Mouse (Mus musculus): ENCODE data around the gene Fam19a3. TPM values are rescaled to one million over a fixed set of nuclear protein-coding genes. Genes with fewer than 3 reads are reported as not detected.
"Not testable (repeated sequence)": the region's sequence is repeated elsewhere in the genome, so short reads cannot be mapped to it uniquely, and the experiment has no call there.

Fam19a3 gene
- 0.05 and 0.46 TPM in 2 replicates for polyA plus RNA-seq (2016; fragmentation: Nextera tagmentation; extraction: Ambion mirVana)

- peak within 1 kb of the TSS; percentile 23; the same call in 1 of the 2 replicates for H3K27ac ChIP-seq
- peak within 1 kb of the TSS; percentile 61 for H3K4me3 ChIP-seq
- under 1% methylated on average over 26 of the region's 26 CpGs for WGBS
- peaks cover 100% of the 10 kb centered on the region for H3K27me3 ChIP-seq (ENCODE audit: insufficient read depth, poor library complexity, severe bottlenecking)
- H3K4me1 ChIP-seq (replicated peaks) = peaks cover 25% of the 10 kb centered on the region
- H3K9me3 ChIP-seq = no peaks in the 10 kb centered on the region
- peak; percentile 33 for DNase-seq (ENCODE audit: low spot score)
- H3K36me3 ChIP-seq = no peaks in the 10 kb centered on the region
Measured at GRCm38 (mm10) chr3:104781471-104781903, at the start of gene Fam19a3. Gene Fam19a3, minus strand, starts transcription at chr3:104781840.

- no peak overlapping the region for H3K27ac ChIP-seq
- no peak overlapping the region for H3K4me3 ChIP-seq
- H3K9me3 ChIP-seq = no peaks in the 10 kb centered on the region
- H3K4me1 ChIP-seq (replicated peaks) = peaks cover 15% of the 10 kb centered on the region
- H3K36me3 ChIP-seq = peaks cover 44% of the 10 kb centered on the region
- no peak for DNase-seq (ENCODE audit: low spot score)
- WGBS = 93% methylated on average over 3 of the region's 3 CpGs
- no peaks in the 10 kb centered on the region for H3K27me3 ChIP-seq (ENCODE audit: insufficient read depth, poor library complexity, severe bottlenecking)
Measured at GRCm38 (mm10) chr3:104822413-104822812, 40.8 kb upstream of the Fam19a3 start.

GRCm38 (mm10) chr3:104820426-104820825 is 38.8 kb upstream of the Fam19a3 start:
- H3K27ac ChIP-seq = no peak overlapping the region
- WGBS = 66% methylated on average over 1 of the region's 1 CpGs

GRCm38 (mm10) chr3:104818749-104819134 is 37.1 kb upstream of the Fam19a3 start:
- H3K27ac ChIP-seq = peak overlapping the region; percentile 90
- no peak for DNase-seq (ENCODE audit: low spot score)
- no peaks in the 10 kb centered on the region for H3K27me3 ChIP-seq (ENCODE audit: insufficient read depth, poor library complexity, severe bottlenecking)
- peaks cover 21% of the 10 kb centered on the region for H3K4me1 ChIP-seq (replicated peaks)
- 10% methylated on average over 3 of the region's 3 CpGs for WGBS
- no peaks in the 10 kb centered on the region for H3K9me3 ChIP-seq
- peaks cover 24% of the 10 kb centered on the region for H3K36me3 ChIP-seq
- H3K4me3 ChIP-seq = peak overlapping the region; percentile 90

More at GRCm38 (mm10) chr3:104820426-104820825, 38.8 kb upstream of the Fam19a3 start:
- Histone ChIP-seq H3K9me3 (no peaks in the 10 kb centered on the region), H3K4me3 (no peak overlapping the region), H3K27me3 (ENCODE audit: insufficient read depth, poor library complexity, severe bottlenecking) (no peaks in the 10 kb centered on the region), H3K36me3 (peaks cover 30% of the 10 kb centered on the region), H3K4me1 (replicated peaks) (peaks cover 21% of the 10 kb centered on the region)
- DNase-seq (ENCODE audit: low spot score) = no peak

- WGBS = under 1% methylated on average over 40 of the region's 40 CpGs
- peaks cover 21% of the 10 kb centered on the region for H3K4me1 ChIP-seq (replicated peaks)
- peaks cover 24% of the 10 kb centered on the region for H3K36me3 ChIP-seq
- no peaks in the 10 kb centered on the region for H3K9me3 ChIP-seq
- peak within 1 kb of the TSS; percentile 90 for H3K27ac ChIP-seq
- no peaks in the 10 kb centered on the region for H3K27me3 ChIP-seq (ENCODE audit: insufficient read depth, poor library complexity, severe bottlenecking)
- peak; percentile 80 for DNase-seq (ENCODE audit: low spot score)
- peak within 1 kb of the TSS; percentile 90 for H3K4me3 ChIP-seq
Measured at GRCm38 (mm10) chr3:104817991-104818748, 36.5 kb upstream of the Fam19a3 start, which contains the start of gene Mov10. Gene Mov10, minus strand, starts transcription at chr3:104818563.

- DNase-seq (ENCODE audit: low spot score) = peak; percentile 54
Measured at GRCm38 (mm10) chr3:104817481-104817990, 35.9 kb upstream of the Fam19a3 start.

GRCm38 (mm10) chr3:104816130-104816529 is 34.5 kb upstream of the Fam19a3 start:
- DNase-seq (ENCODE audit: low spot score) = no peak
- no peak overlapping the region for H3K27ac ChIP-seq
- H3K4me1 ChIP-seq (replicated peaks) = peaks cover 21% of the 10 kb centered on the region
- no peaks in the 10 kb centered on the region for H3K9me3 ChIP-seq
- 95% methylated on average over 7 of the region's 7 CpGs for WGBS
- H3K4me3 ChIP-seq = no peak overlapping the region
- H3K27me3 ChIP-seq (ENCODE audit: insufficient read depth, poor library complexity, severe bottlenecking) = no peaks in the 10 kb centered on the region
- H3K36me3 ChIP-seq = peaks cover 8% of the 10 kb centered on the region

More at GRCm38 (mm10) chr3:104817481-104817990, 35.9 kb upstream of the Fam19a3 start:
- Histone ChIP-seq H3K27ac (peak overlapping the region; percentile 90), H3K9me3 (no peaks in the 10 kb centered on the region), H3K4me3 (peak overlapping the region; percentile 90), H3K27me3 (ENCODE audit: insufficient read depth, poor library complexity, severe bottlenecking) (no peaks in the 10 kb centered on the region), H3K4me1 (replicated peaks) (peaks cover 21% of the 10 kb centered on the region), H3K36me3 (peaks cover 22% of the 10 kb centered on the region)
- WGBS = under 1% methylated on average over 46 of the region's 46 CpGs

- Histone ChIP-seq H3K36me3 (peaks cover 3% of the 10 kb centered on the region; the same call in 1 of the 2 replicates), H3K4me1 (replicated peaks) (peaks cover 21% of the 10 kb centered on the region), H3K27ac (no peak overlapping the region), H3K9me3 (no peaks in the 10 kb centered on the region), H3K27me3 (ENCODE audit: insufficient read depth, poor library complexity, severe bottlenecking) (no peaks in the 10 kb centered on the region), H3K4me3 (no peak overlapping the region)
- 72% methylated on average over 2 of the region's 2 CpGs for WGBS
- no peak for DNase-seq (ENCODE audit: low spot score)
Measured at GRCm38 (mm10) chr3:104815346-104815745, 33.7 kb upstream of the Fam19a3 start.

- 96% methylated on average over 1 of the region's 1 CpGs for WGBS
- Histone ChIP-seq H3K27me3 (ENCODE audit: insufficient read depth, poor library complexity, severe bottlenecking) (no peaks in the 10 kb centered on the region), H3K9me3 (no peaks in the 10 kb centered on the region), H3K27ac (no peak overlapping the region), H3K4me3 (no peak overlapping the region), H3K4me1 (replicated peaks) (peaks cover 21% of the 10 kb centered on the region), H3K36me3 (peaks cover 3% of the 10 kb centered on the region; the same call in 1 of the 2 replicates)
- no peak for DNase-seq (ENCODE audit: low spot score)
Measured at GRCm38 (mm10) chr3:104814746-104815145, 33.1 kb upstream of the Fam19a3 start.

- 91% methylated on average over 7 of the region's 7 CpGs for WGBS
- not testable (repeated sequence) for H3K9me3 ChIP-seq; H3K27me3 ChIP-seq (ENCODE audit: insufficient read depth, poor library complexity, severe bottlenecking); DNase-seq (ENCODE audit: low spot score); H3K4me3 ChIP-seq; H3K36me3 ChIP-seq; H3K27ac ChIP-seq
- H3K4me1 ChIP-seq (replicated peaks) = peaks cover 12% of the 10 kb centered on the region
Measured at GRCm38 (mm10) chr3:104813227-104813626, 31.6 kb upstream of the Fam19a3 start.

GRCm38 (mm10) chr3:104812254-104812653 is 30.6 kb upstream of the Fam19a3 start:
- H3K4me3 ChIP-seq = no peak overlapping the region
- peaks cover 3% of the 10 kb centered on the region; the same call in 1 of the 2 replicates for H3K36me3 ChIP-seq
- WGBS = 84% methylated on average over 4 of the region's 4 CpGs
- peaks cover 4% of the 10 kb centered on the region for H3K4me1 ChIP-seq (replicated peaks)
- no peak for DNase-seq (ENCODE audit: low spot score)
- H3K9me3 ChIP-seq = no peaks in the 10 kb centered on the region
- H3K27me3 ChIP-seq (ENCODE audit: insufficient read depth, poor library complexity, severe bottlenecking) = no peaks in the 10 kb centered on the region
- H3K27ac ChIP-seq = no peak overlapping the region

GRCm38 (mm10) chr3:104811752-104812151 is 30.1 kb upstream of the Fam19a3 start:
- WGBS = 20% methylated on average over 3 of the region's 3 CpGs
- Histone ChIP-seq H3K27ac (no peak overlapping the region), H3K27me3 (ENCODE audit: insufficient read depth, poor library complexity, severe bottlenecking) (no peaks in the 10 kb centered on the region), H3K36me3 (peaks cover 3% of the 10 kb centered on the region; the same call in 1 of the 2 replicates), H3K4me3 (no peak overlapping the region), H3K9me3 (no peaks in the 10 kb centered on the region), H3K4me1 (replicated peaks) (no peaks in the 10 kb centered on the region)
- no peak for DNase-seq (ENCODE audit: low spot score)

GRCm38 (mm10) chr3:104805539-104805938 is 23.9 kb upstream of the Fam19a3 start:
- H3K27me3 ChIP-seq (ENCODE audit: insufficient read depth, poor library complexity, severe bottlenecking) = no peaks in the 10 kb centered on the region
- H3K4me1 ChIP-seq (replicated peaks) = no peaks in the 10 kb centered on the region
- no peak overlapping the region for H3K4me3 ChIP-seq
- peaks cover 28% of the 10 kb centered on the region for H3K36me3 ChIP-seq
- H3K27ac ChIP-seq = no peak overlapping the region
- DNase-seq (ENCODE audit: low spot score) = no peak
- H3K9me3 ChIP-seq = no peaks in the 10 kb centered on the region
- 88% methylated on average over 9 of the region's 9 CpGs for WGBS

Measured in hindbrain, embryonic 10.5 days (tissue).